Mouse (Mus musculus) C2C12 (cell line): ENCODE measurements around the gene Smim5.

ENCODE experiments used
- CEBPB ChIP-seq: IDR thresholded peaks from one replicate; pipeline ENCODE4 v1.6.1; 2011; ENCODE audit warnings: low read depth, mild to moderate bottlenecking, control low read depth, moderate library complexity
- CTCF ChIP-seq: IDR thresholded peaks from one replicate; pipeline ENCODE4 v1.5.1; 2011; ENCODE audit not compliant: control insufficient read depth, insufficient read depth, insufficient read length
- MYOD1 ChIP-seq: IDR thresholded peaks from one replicate; pipeline ENCODE4 v1.6.1; 2011; ENCODE audit warnings: low read depth; ENCODE audit not compliant: control insufficient read depth, insufficient read length
- USF1 ChIP-seq: IDR thresholded peaks from one replicate; pipeline ENCODE4 v1.6.1; 2011; ENCODE audit warnings: low read depth, mild to moderate bottlenecking, control low read depth, moderate library complexity

DNA sequence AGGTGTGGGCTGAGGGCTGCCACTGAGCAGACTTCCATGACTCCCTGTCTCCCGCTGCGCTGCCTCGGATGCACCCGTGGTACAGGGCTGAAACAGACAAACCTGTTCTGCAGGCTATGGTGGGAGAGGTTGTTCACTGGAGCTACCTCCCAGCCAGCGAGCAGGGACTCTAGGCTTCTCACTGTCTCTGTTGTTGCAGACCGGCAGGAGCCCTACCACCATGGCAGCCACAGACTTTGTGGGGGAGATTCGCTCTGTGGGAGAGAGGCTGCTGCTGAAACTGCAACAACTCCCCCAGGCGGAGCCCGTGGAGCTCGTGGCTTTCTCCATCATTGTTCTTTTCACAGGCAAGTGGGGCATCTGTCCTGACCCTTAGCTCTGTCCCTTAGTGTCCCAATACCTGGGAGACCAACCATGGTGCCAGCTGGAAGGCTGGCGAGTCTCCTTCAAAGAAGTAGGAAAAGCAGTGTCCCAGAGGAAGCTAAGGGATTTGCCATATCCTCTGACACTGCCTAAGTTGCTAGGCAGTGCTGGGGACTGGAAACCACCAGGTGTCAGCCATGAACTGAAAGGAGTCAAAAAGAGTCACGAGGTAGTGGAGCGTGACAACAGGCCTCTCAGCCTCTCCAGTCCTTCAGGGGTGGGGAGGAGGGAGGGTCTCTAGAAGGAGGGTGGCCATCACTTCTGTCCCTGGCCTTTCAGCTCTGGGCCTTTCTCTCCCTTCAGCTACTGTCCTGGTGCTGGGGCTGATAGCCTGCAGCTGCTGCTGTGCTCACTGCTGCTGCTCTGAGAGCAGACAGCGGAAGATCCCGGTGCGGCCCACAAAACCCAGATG is 5.4 kb downstream of the Smim5 start:
- no peak for TF ChIP-seq USF1
- no peak for TF ChIP-seq CTCF
- TF ChIP-seq MYOD1: no peak
- TF ChIP-seq CEBPB: no peak
